Mouse (Mus musculus) layer of hippocampus, postnatal 14 days (tissue): ENCODE measurements around the gene Csf2. TPM values are rescaled to one million over a fixed set of nuclear protein-coding genes. Genes with fewer than 3 reads are reported as not detected.

ENCODE experiments used
- total RNA-seq, 2 experiments: library from RNA; stranded (reverse); gene quantifications; 2 replicates each; pipeline ENCODE4 v1.2.3; 2021

Csf2 gene
- total RNA-seq, 2 experiments from 2014 or later: not detected

Other genes starting within 250 kb of the Csf2 start
- gene Slc22a4, start 221.6 kb downstream of the Csf2 start, total RNA-seq: 1 to 10 TPM; 7.2 to 7.3 TPM
- gene Pdlim4, start 180.7 kb downstream of the Csf2 start, total RNA-seq: 10 to 100 TPM; 17.7 to 17.9 TPM
- gene P4ha2, start 149.6 kb downstream of the Csf2 start, total RNA-seq: 10 to 100 TPM; 21.1 to 22.4 TPM
- gene Il3, start 17.6 kb upstream of the Csf2 start, total RNA-seq: not detected
- gene Acsl6, start 54.1 kb upstream of the Csf2 start, total RNA-seq: 100 to 1,000 TPM; 173 TPM
- not detected for gene Meikin, start 121.0 kb upstream of the Csf2 start, total RNA-seq
- 10 to 100 TPM; 27.5 to 27.8 TPM for gene Fnip1, start 188.5 kb upstream of the Csf2 start, total RNA-seq